Mouse (Mus musculus): ENCODE data around the gene Pecam1.

GRCm38 (mm10) chr11:106703931-106704330, 46.5 kb downstream of the Pecam1 start:
- no peak for TF ChIP-seq GATA1 (IDR thresholded peaks at IDR 0.05; ENCODE audit: borderline replicate concordance, low read length)
- TF ChIP-seq FLI1 (IDR thresholded peaks at IDR 0.05; ENCODE audit: low read length), result no peak

Measured in megakaryocyte, embryonic 14.5 days (primary cell).